Mouse (Mus musculus) gastrocnemius, postnatal 36 days (tissue): ENCODE data around the gene Nxpe5. TPM values are rescaled to one million over a fixed set of nuclear protein-coding genes. Genes with fewer than 3 reads are reported as not detected.
A peak's percentile ranks its signal among the peaks of the same experiment; 100 is the strongest.

Experiments used
- DNase-seq, 2 experiments: peaks; one replicate each; pipeline ENCODE4 v3.0.0; 2022
- intact Hi-C: fragments of 180-260 bp; cut with DNase I; formaldehyde crosslinking; loops from one replicate; pipeline ENCODE4 v1.15.1; 2025
- total RNA-seq, 2 experiments: library from RNA; stranded (reverse); gene quantifications; 2 replicates each; pipeline ENCODE4 v1.2.3; 2021

Nxpe5 gene
- total RNA-seq, 2 experiments from 2014 or later = 0.10 to 0.35 TPM

GRCm38 (mm10) chr5:138272409-138272923, 46.8 kb downstream of the Nxpe5 start, which contains the start of gene Gal3st4:
Gene Gal3st4 (minus strand): TSS chr5:138272840.
- intact Hi-C loops = no loop called here
- no peak for DNase-seq

DNA sequence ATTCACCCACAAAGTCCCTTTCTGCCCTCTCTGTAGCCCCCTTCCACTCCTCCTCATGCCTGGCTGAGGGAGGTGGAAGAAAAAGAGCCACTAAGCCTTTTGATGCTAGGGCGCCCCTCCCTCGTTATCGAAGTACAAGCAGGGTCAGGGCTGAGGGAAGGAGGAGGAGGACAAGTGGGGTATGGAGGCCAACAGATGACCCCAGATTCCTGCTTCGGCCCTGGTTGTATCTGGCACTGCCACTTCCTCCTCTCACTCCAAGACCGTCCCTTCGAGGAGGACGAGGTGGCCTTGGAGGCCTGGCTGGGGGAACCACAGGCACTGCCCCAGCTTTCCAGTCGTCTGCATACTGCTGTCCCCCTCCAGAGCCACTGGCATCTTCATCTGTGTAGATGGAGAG, 48.5 kb downstream of the Nxpe5 start:
- intact Hi-C loops = no loop called here
- no peak for DNase-seq

DNA sequence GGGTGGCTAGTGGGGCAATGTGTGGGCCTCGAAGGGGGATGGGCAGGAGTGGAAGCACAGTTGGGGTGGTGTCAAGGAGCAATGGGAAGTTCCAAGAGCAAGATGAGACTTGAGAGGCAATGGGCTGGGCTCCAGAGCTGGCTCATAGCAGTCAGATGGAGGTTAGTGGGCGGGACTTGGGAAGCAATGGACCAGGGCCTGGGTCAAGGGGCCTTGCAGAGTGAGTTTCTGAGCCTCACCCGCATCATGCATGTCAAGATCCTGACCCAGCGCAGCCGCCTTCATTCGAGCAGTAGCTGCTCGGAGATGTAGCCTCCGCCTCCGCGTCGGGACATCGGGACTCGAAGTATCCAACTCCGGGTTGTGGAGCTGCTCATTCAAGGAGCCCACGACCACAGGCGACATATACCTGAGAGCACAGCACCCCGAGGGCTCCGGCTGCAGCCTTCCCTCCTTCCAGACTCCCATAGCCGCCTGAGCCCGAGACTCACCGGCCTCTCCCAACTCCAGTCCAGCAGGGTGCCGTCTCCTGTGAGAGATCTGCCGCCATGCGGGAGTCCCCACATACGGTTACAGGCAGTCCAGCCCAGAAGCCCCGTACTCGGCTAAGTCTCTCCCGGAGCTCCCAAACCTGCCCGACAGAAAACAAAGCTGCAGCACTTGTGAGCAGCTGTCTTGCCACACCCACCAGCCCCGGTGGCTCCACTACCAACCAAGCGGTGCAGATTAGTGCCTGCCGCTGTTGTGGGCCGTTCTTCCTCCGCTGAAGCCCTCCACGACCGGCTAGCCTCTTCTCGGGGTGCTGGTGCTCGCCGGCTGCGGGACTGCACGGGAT, 49.7 kb downstream of the Nxpe5 start:
- DNase-seq = no peak
- intact Hi-C loops = no loop called here

DNA sequence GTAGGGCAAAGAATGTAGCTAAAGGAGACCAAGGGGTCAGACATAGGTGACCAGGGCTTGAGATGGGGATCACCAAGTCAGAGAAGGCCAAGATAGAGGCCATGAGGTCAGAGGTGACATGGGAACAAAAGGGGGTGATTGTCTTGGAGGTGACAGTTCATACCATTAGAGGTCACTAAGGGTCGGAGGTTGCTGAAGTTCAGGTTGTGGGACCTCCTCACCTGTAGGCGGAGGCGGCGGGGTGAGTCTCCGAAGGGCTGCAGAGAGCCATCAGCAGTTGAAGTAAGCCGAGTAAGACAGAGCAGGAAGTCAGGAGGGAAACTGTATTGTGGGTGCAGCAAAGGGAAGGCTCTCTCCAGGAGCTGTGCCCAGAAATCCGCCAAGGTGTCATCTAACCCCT, 52.3 kb downstream of the Nxpe5 start:
- no peak for DNase-seq
- intact Hi-C loops = no loop called here

DNA sequence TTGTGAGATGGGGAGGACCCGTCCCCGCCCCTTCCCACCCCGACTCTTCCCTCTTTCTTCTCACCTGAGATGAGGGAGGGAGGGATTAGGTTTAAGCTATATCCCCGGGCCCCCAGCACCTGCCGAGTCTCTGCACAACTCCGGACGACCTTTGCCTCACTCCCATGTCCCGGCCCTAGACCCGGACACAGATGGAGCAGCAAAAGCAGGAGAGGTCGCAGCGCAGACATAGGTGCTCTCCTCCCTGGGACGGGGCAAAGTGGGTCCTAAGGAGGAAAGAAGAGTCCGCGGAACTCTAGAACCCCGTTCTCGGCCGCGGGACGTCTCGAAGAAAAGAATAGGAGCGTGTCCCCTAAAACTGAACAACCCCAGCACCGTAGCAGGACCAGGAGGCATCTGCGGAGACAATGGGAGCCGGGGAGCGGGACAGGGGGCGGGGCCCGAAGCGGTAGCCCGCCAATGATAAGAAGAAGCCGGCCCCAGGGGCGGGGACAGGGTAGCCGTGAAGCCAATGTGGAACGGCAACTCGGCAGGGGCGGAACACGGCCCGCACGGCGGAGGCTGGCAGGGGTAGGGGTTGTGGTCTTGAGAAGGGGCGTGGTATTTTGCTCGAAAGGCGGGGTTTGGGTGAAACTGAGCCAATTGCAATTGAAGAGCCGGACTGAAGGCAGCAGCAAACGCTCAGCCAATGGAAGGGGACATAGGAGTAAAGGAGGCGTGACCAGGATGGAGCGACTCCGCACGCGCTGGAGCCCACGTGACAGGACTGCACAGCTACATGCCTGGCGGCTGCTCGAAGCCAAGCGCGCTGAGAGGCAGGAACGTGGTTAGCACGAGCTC, 54.1 kb downstream of the Nxpe5 start, which contains the start of the genes Gm43720, Gpc2 and Stag3:
Gene Gm43720 (minus strand): TSS at position 374 of the 840 bp plus-strand sequence.
Gene Gpc2 (minus strand): TSS at position 421 of the 840 bp plus-strand sequence.
Gene Stag3 (plus strand): TSS at position 656 of the 840 bp plus-strand sequence.
- intact Hi-C loops = no loop called here
- peak; percentile 67 to 69 for DNase-seq

DNA sequence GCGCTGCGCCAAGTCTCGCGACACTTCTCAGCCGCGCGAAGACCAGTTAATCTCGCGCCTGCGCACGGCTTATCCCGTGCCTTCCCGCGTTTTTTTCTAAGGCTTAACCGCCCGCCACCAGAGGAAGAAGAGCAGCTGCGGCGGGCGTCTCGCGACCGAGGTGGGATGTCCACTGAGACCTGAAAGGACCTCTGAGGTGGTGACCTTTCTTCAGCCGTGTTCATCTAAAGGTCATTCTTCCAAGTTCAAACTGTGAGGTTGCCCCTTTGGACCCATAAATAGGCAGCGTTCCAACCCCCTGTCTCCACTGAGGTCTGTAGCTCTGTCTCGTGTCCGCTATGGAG, 54.7 kb downstream of the Nxpe5 start:
- DNase-seq = no peak
- intact Hi-C loops = no loop called here

- intact Hi-C loops = no loop called here
- DNase-seq = no peak
Observed at GRCm38 (mm10) chr5:138280829-138281228, 55.1 kb downstream of the Nxpe5 start.

DNA sequence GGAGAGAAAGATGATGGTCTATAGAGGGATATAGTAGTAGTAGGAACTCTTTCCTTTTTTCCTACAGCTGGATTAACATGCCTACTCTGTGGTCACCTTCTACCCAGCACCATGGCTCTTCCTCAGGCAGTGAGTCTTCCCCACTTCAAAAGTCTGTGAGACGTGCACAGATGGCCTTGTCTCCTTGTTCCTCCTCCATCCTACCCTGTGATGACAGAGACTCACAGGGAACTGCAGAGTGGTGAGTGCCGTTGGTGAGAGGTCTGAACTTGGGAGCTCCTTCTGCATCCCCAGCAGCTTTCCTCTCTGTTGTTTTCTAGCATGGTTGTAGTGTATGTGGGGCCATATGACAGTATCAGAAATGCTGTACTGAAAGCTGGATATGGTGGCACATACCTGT, 56.1 kb downstream of the Nxpe5 start:
- intact Hi-C loops = no loop called here
- no peak for DNase-seq

- intact Hi-C loops = no loop called here
- no peak for DNase-seq
Observed at GRCm38 (mm10) chr5:138283540-138283939, 57.8 kb downstream of the Nxpe5 start.

DNA sequence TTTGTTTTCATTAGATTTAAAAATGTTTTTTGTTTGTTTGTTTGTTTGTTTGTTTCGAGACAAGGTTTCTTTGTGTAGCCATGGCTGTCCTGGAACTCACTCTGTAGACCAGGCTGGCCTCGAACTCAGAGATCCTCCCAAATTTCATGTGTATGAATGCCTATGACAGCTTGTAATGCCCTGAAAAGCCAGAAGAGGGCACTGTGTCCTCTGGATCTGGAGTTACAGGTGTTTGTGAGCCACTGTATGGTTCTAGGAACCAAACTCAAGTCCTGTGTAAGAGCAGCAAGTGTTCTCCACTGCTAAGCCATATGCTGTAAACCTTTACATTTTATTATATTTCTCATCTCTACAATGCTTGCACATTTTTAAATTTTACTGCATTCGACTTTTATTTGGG, 62.2 kb downstream of the Nxpe5 start:
- no peak for DNase-seq
- intact Hi-C loops = no loop called here

DNA sequence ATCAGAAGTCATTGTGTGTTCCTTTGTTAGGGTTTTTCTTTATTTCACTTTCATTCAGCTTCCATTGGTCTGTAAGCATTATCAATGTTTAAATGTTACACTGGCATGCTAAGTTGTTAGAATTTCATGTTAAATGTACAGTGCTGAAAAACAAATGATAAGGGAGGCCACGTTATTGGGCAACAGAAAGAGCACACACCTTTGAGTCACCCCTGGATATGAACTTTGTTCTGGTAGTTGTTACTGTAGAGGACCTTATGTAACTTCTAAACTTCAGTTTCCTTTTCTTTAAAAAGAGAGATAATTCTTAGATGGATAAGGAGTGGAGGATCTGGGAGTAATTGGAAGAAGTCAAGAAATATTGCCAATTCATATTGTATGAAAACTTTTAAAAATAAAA, 65.9 kb downstream of the Nxpe5 start:
- DNase-seq = no peak
- intact Hi-C loops = no loop called here

DNA sequence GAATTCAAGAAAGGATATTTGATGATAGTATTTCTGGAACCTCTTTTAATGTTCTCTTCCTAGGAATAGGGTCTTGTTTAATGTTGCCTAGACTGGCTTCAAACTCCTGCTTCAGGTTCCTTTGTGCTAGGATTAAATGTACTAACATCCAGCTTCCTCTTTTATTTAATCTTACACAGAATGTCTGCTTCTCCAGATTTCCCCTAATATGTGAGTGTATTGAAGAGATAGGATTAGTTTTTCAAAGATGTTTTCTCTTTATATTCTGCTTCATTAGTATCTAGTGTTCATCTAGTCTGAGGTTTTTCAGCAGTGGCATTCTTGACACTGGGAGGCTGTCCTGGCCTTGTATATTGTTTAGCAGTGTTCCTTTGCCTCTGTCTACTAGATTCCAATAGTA, 68.5 kb downstream of the Nxpe5 start:
- intact Hi-C loops = no loop called here
- no peak for DNase-seq

- intact Hi-C loops = no loop called here
- DNase-seq = no peak
Observed at GRCm38 (mm10) chr5:138299613-138300012, 73.9 kb downstream of the Nxpe5 start.

Other genes with a start within 250 kb of the Nxpe5 start
- under 1 TPM in 1 of 2 experiments, not detected in 1; 0.46 TPM for gene Azgp1, start 244.4 kb upstream of the Nxpe5 start, total RNA-seq
- gene Smok3a, start 204.6 kb upstream of the Nxpe5 start, total RNA-seq = not detected
- not detected for gene Smok3b, start 204.5 kb upstream of the Nxpe5 start, total RNA-seq
- not detected for gene Smok3c, start 172.7 kb upstream of the Nxpe5 start, total RNA-seq
- 10 to 100 TPM in 1 of 2 experiments, 1 to 10 TPM in 1; 7.0 to 10.2 TPM for gene Zkscan1, start 140.8 kb upstream of the Nxpe5 start, total RNA-seq
- gene Zscan21, start 109.0 kb upstream of the Nxpe5 start, total RNA-seq = 10 to 100 TPM; 10.1 to 12.8 TPM
- 1 to 10 TPM; 2.5 to 5.4 TPM for gene Zfp113, start 70.2 kb upstream of the Nxpe5 start, total RNA-seq
- 10 to 100 TPM; 92.5 to 95.9 TPM for gene Cops6, start 64.8 kb upstream of the Nxpe5 start, total RNA-seq
- 1 to 10 TPM; 6.9 to 8.3 TPM for gene Ap4m1, start 53.9 kb upstream of the Nxpe5 start, total RNA-seq
- gene Mcm7, start 53.5 kb upstream of the Nxpe5 start, total RNA-seq = 1 to 10 TPM; 7.6 to 8.7 TPM
- gene Taf6, start 38.4 kb upstream of the Nxpe5 start, total RNA-seq = 10 to 100 TPM; 27.2 to 29.1 TPM
- 1 to 10 TPM; 3.7 to 3.8 TPM for gene Cnpy4, start 38.4 kb upstream of the Nxpe5 start, total RNA-seq
- 1 to 10 TPM; 1.4 to 1.6 TPM for gene Mblac1, start 31.6 kb upstream of the Nxpe5 start, total RNA-seq
- gene Lamtor4, start 29.6 kb downstream of the Nxpe5 start, total RNA-seq = 10 to 100 TPM; 45.2 to 49.9 TPM
- 1 to 10 TPM; 2.2 to 3.3 TPM for gene BC037034, start 38.1 kb downstream of the Nxpe5 start, total RNA-seq
- under 1 TPM; 0.12 to 0.18 TPM for gene Gal3st4, start 46.9 kb downstream of the Nxpe5 start, total RNA-seq
- gene Gm43720, start 54.1 kb downstream of the Nxpe5 start, total RNA-seq = not detected
- gene Gpc2, start 54.1 kb downstream of the Nxpe5 start, total RNA-seq = not detected
- not detected for gene Stag3, start 54.3 kb downstream of the Nxpe5 start, total RNA-seq
- gene Pvrig, start 116.1 kb downstream of the Nxpe5 start, total RNA-seq = not detected
- 1 to 10 TPM; 2.0 to 2.1 TPM for gene Zfp157, start 215.6 kb downstream of the Nxpe5 start, total RNA-seq